9 mouse cellular contexts compared by ENCODE assay signal in the genomic region with DNA sequence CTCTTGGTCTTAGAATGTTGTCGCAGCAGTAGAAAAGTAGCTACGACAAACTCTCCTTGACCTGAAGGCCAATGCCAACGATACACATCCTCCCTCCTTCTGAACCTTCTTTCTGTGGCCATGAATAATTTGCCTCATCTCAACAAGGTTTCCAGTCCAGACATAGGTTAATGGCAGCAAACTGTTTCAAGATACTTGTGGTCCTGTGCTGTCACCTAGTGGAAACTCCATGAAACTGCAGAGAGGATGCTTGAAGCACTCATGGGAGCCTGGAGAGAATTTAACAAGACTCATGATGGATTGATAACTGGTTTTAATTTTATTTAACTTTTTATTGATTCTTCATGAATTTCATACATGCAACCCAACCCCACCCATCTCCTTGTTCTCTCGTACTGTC. TPM values are rescaled to one million over a fixed set of nuclear protein-coding genes. Genes with fewer than 3 reads are reported as not detected.
DNase-seq lines count a peak whose midpoint lies in the region; ATAC-seq and TF ChIP-seq lines count a peak whose summit lies in the region.
"Had no signal": no experiment of that assay in that cellular context is flagged by ENCODE, and none has a peak within 500 bp of the region (broad histone marks: within the 10 kb centered on the region; RNA-seq: fewer than 3 reads in every experiment).

No protein-coding gene starts in this region.

- peak; percentile 58; the same call in 1 of the 2 replicates for ATAC-seq in erythroid progenitor cell, adult 5-6 weeks (replicated peaks; ENCODE audit: low FRiP score, poor library complexity, severe bottlenecking)
- peak; percentile 13; the same call in 1 of the 2 replicates for ATAC-seq in neural tube, embryonic 13.5 days (ENCODE audit: low read depth)

- DNase-seq in kidney, adult 2 months, result peak; percentile 44
- no peak for DNase-seq in kidney, adult 11 months
- DNase-seq in B cell, adult 2 months, result peak; percentile 55 to 57
- DNase-seq in NIH3T3 (ENCODE audit: low read depth), result peak; percentile 75
- peak; percentile 17 for DNase-seq in left cerebral cortex, postnatal 4 days
- no peak for DNase-seq in gastrocnemius, postnatal 10 days
- DNase-seq: liver, embryonic 13.5 days had no signal

- no peak overlapping the region for H3K27ac ChIP-seq in kidney, adult 2 months (ENCODE audit: insufficient read depth, low read depth, low read length)
- H3K27ac ChIP-seq in neural tube, embryonic 13.5 days (replicated peaks), result no peak overlapping the region

- TF ChIP-seq CTCF in kidney, adult 2 months (conservative IDR thresholded peaks at IDR 0.05; ENCODE audit: insufficient read depth, insufficient read length, low read depth, low read length), result peak; percentile 67

- H3K27me3 ChIP-seq in kidney, adult 2 months (replicated peaks; ENCODE audit: control insufficient read depth, insufficient read depth, low read length), result no peaks in the 10 kb centered on the region
- no peaks in the 10 kb centered on the region for H3K27me3 ChIP-seq in neural tube, embryonic 13.5 days
- H3K27me3 ChIP-seq: liver, embryonic 13.5 days had no signal

- WGBS in kidney, adult 2 months, result 37% methylated on average over 4 of the region's 4 CpGs
- 42% methylated on average over 4 of the region's 4 CpGs for WGBS in neural tube, embryonic 13.5 days

- H3K9me3 ChIP-seq in neural tube, embryonic 13.5 days, result no peaks in the 10 kb centered on the region
- H3K9me3 ChIP-seq: liver, embryonic 13.5 days had no signal

- intact Hi-C loops in left cerebral cortex, postnatal 4 days (cut with DNase I), result loop anchor here (5.0 kb wide), 2 partner anchors 720 to 1400 kb away; a partner anchor contains a TSS

- no peak overlapping the region for H3K4me3 ChIP-seq in kidney, adult 2 months (ENCODE audit: insufficient read depth, low read depth, low read length)
- no peak overlapping the region for H3K4me3 ChIP-seq in neural tube, embryonic 13.5 days
- H3K4me3 ChIP-seq: liver, embryonic 13.5 days had no signal

- H3K36me3 ChIP-seq in kidney, adult 2 months (ENCODE audit: control insufficient read depth, insufficient read depth, low read length), result no peaks in the 10 kb centered on the region
- H3K36me3 ChIP-seq in neural tube, embryonic 13.5 days, result peaks cover 30% of the 10 kb centered on the region

- H3K4me1 ChIP-seq in kidney, adult 2 months (ENCODE audit: control insufficient read depth, insufficient read depth, low read length), result no peaks in the 10 kb centered on the region
- H3K4me1 ChIP-seq in neural tube, embryonic 13.5 days (replicated peaks), result no peaks in the 10 kb centered on the region

- TF ChIP-seq POLR2A in kidney, adult 2 months (IDR thresholded peaks at IDR 0.05; ENCODE audit: low read depth, low read length), result no peak

- H3K4me2 ChIP-seq in neural tube, embryonic 13.5 days, result no peak overlapping the region
- H3K4me2 ChIP-seq: liver, embryonic 13.5 days had no signal

- no peak overlapping the region for H3K9ac ChIP-seq in neural tube, embryonic 13.5 days
- H3K9ac ChIP-seq: liver, embryonic 13.5 days had no signal

RNA-seq across cellular contexts. Expression of a gene that starts 13.8 kb away (rescaled TPM):
- 1,038 and 1,225 TPM in 2 replicates for polyA plus RNA-seq in kidney, adult 2 months (2012; rRNA removed)
- total RNA-seq in erythroid progenitor cell, adult 5-6 weeks (2015; ENCODE audit: low replicate concordance), result 614 and 728 TPM in 2 replicates
- total RNA-seq in erythroid progenitor cell, adult 5-6 weeks (2017; ENCODE audit: low replicate concordance), result 193 and 335 TPM in 2 replicates
- 100 to 1,000 TPM; 738 to 789 TPM for total RNA-seq in left cerebral cortex, postnatal 4 days (2021)
- polyA plus RNA-seq in neural tube, embryonic 13.5 days (2015; fragmentation: Nextera tagmentation; extraction: Ambion mirVana), result 430 and 493 TPM in 2 replicates
- 100 to 1,000 TPM; 774 to 816 TPM for total RNA-seq in gastrocnemius, postnatal 10 days (2021)

RNA-seq across cellular contexts. Expression of a gene that starts 27.2 kb away (rescaled TPM):
- polyA plus RNA-seq in kidney, adult 2 months (2012; rRNA removed), result 234 and 344 TPM in 2 replicates
- total RNA-seq in erythroid progenitor cell, adult 5-6 weeks (2015; ENCODE audit: low replicate concordance), result 748 and 760 TPM in 2 replicates
- 576 and 709 TPM in 2 replicates for total RNA-seq in erythroid progenitor cell, adult 5-6 weeks (2017; ENCODE audit: low replicate concordance)
- 100 to 1,000 TPM; 177 to 189 TPM for total RNA-seq in left cerebral cortex, postnatal 4 days (2021)
- 480 and 481 TPM in 2 replicates for polyA plus RNA-seq in neural tube, embryonic 13.5 days (2015; fragmentation: Nextera tagmentation; extraction: Ambion mirVana)
- total RNA-seq in gastrocnemius, postnatal 10 days (2021), result 10 to 100 TPM; 31.4 to 35.8 TPM

Comparison
In these comparisons a context has a peak if more than half of its experiments do, and no peak if none do; other contexts are left out.
1. DNase-seq: peak in kidney, adult 2 months (single experiment), B cell, adult 2 months (2 of 2), NIH3T3 (single experiment) and left cerebral cortex, postnatal 4 days (single experiment); none in kidney, adult 11 months (single experiment) and gastrocnemius, postnatal 10 days (single experiment).
2. RNA of a gene that starts 27.2 kb away (total RNA-seq): 576 to 760 TPM in erythroid progenitor cell, adult 5-6 weeks and 177 to 189 TPM in left cerebral cortex, postnatal 4 days; 31.4 to 35.8 TPM in gastrocnemius, postnatal 10 days; every median in the first group is over 4 times any median in the second.